Mouse (Mus musculus) CH12.LX (cell line): Measurements from ENCODE around the gene 9930022D16Rik.

ENCODE experiments used
- CTCF ChIP-seq, 2 experiments: IDR thresholded peaks in 1 of 2; conservative IDR thresholded peaks in 1 of 2; 2 replicates each; pipeline ENCODE4 v1.5.1; 2011 to 2012; ENCODE audit warnings: low read depth in 2 of 2, low read length in 2 of 2, improper control_type of control experiment in 1 of 2, inconsistent platforms in 1 of 2, mild to moderate bottlenecking in 1 of 2, moderate library complexity in 1 of 2
- E2F4 ChIP-seq: IDR thresholded peaks from 2 replicates; pipeline ENCODE4 v1.6.1; 2011; ENCODE audit warnings: low read depth, low read length, improper control_type of control experiment; ENCODE audit not compliant: insufficient replicate concordance
- IRF4 ChIP-seq: IDR thresholded peaks from 2 replicates; pipeline ENCODE4 v1.6.1; 2014; ENCODE audit warnings: low read depth, mild to moderate bottlenecking, inconsistent platforms, low read length, improper control_type of control experiment
- ZC3H11A ChIP-seq: IDR thresholded peaks from 2 replicates; pipeline ENCODE4 v1.6.1; 2012; ENCODE audit warnings: low read depth, mild to moderate bottlenecking, inconsistent platforms, low read length, improper control_type of control experiment
- ZKSCAN1 ChIP-seq: IDR thresholded peaks from 2 replicates; pipeline ENCODE4 v1.6.1; 2012; ENCODE audit warnings: low read depth, inconsistent platforms, low read length, improper control_type of control experiment, borderline replicate concordance

DNA sequence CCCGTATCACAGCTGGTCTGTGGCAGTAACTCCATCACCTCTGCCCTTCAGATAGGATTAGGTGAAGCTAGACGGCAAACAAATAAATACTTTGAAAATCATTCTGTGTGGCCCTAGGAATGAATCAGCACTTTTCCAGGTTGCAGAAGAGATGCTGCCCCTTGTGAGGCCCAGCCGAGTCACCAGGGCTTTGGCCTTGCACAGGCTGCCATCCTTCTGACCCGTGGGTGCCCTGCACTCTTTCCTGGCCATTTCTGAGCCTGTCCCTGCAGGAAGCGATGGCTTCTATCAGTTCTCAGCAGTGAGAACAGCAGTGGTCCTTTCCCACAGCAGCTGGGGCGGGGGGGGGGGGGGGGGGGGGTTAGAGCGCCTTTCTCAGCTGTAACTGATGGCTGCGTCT lies 23.2 kb downstream of the 9930022D16Rik start:
- TF ChIP-seq ZKSCAN1 (no peak), IRF4 (no peak), ZC3H11A (no peak), CTCF (conservative IDR thresholded peaks at IDR 0.05 in 1 of 2, IDR thresholded peaks at IDR 0.05 in 1 of 2; ENCODE audit: low read depth in 2 of 2, low read length in 2 of 2) (no peak), E2F4 (no peak)
